Mouse (Mus musculus): Measurements from ENCODE around the gene Pkd1l2. TPM values are rescaled to one million over a fixed set of nuclear protein-coding genes. Genes with fewer than 3 reads are reported as not detected.
A peak's percentile ranks its signal among the peaks of the same experiment; 100 is the strongest.

The Pkd1l2 gene
- polyA plus RNA-seq (2015; fragmentation: Nextera tagmentation; extraction: Ambion mirVana) = 0.04 TPM in 1 of 2 replicates, not detected in the other

GRCm38 (mm10) chr8:117082399-117082872 lies at the start of gene Pkd1l2:
Gene Pkd1l2 (minus strand): TSS chr8:117082449.
- Histone ChIP-seq H3K27ac (no peak within 1 kb of the TSS), H3K36me3 (ENCODE audit: poor library complexity, severe bottlenecking) (no peaks in the 10 kb centered on the region), H3K4me2 (no peak within 1 kb of the TSS), H3K4me3 (no peak within 1 kb of the TSS), H3K27me3 (no peaks in the 10 kb centered on the region), H3K4me1 (no peaks in the 10 kb centered on the region), H3K9ac (no peak within 1 kb of the TSS), H3K9me3 (replicated peaks) (no peaks in the 10 kb centered on the region)
- 89% methylated on average over 8 of the region's 8 CpGs for WGBS
- no peak for ATAC-seq

DNA sequence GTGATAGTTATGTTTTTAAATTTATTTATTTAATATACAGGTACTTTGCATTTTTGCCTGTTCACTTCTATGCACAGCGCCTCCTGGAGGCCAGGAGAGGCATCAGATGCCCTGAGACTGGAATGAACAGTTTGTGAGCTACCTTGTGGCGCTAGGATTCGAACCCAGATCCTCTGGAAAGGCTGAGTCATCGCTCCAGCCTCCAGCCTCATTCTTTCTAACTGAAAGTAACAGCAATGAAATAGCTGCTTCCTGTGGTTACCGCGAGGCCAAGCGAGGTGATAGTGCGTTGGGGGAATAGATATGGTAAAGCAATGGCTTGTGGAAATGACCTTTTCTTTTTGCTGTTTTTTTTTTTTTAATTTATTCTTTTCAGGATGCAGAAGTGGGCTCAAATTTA lies 44.8 kb upstream of the Pkd1l2 start:
- H3K4me2 ChIP-seq = no peak overlapping the region
- H3K27me3 ChIP-seq = no peaks in the 10 kb centered on the region
- 90% methylated on average over 8 of the region's 8 CpGs for WGBS
- H3K9me3 ChIP-seq (replicated peaks) = no peaks in the 10 kb centered on the region
- no peak overlapping the region for H3K9ac ChIP-seq
- no peaks in the 10 kb centered on the region for H3K4me1 ChIP-seq
- no peak overlapping the region for H3K27ac ChIP-seq
- no peak for ATAC-seq
- H3K4me3 ChIP-seq = no peak overlapping the region
- no peaks in the 10 kb centered on the region for H3K36me3 ChIP-seq (ENCODE audit: poor library complexity, severe bottlenecking)

- H3K27me3 ChIP-seq = no peaks in the 10 kb centered on the region
- no peak overlapping the region for H3K4me2 ChIP-seq
- no peaks in the 10 kb centered on the region for H3K9me3 ChIP-seq (replicated peaks)
- no peaks in the 10 kb centered on the region for H3K4me1 ChIP-seq
- H3K36me3 ChIP-seq (ENCODE audit: poor library complexity, severe bottlenecking) = no peaks in the 10 kb centered on the region
- no peak overlapping the region for H3K27ac ChIP-seq
- no peak overlapping the region for H3K9ac ChIP-seq
- ATAC-seq = no peak
- WGBS = 92% methylated on average over 3 of the region's 3 CpGs
- H3K4me3 ChIP-seq = no peak overlapping the region
Measured at GRCm38 (mm10) chr8:117126411-117126810, 44.2 kb upstream of the Pkd1l2 start.

- H3K4me2 ChIP-seq = no peak overlapping the region
- H3K36me3 ChIP-seq (ENCODE audit: poor library complexity, severe bottlenecking) = no peaks in the 10 kb centered on the region
- no peak overlapping the region for H3K9ac ChIP-seq
- H3K27me3 ChIP-seq = no peaks in the 10 kb centered on the region
- H3K4me1 ChIP-seq = no peaks in the 10 kb centered on the region
- H3K9me3 ChIP-seq (replicated peaks) = no peaks in the 10 kb centered on the region
- 95% methylated on average over 3 of the region's 3 CpGs for WGBS
- H3K27ac ChIP-seq = no peak overlapping the region
- no peak overlapping the region for H3K4me3 ChIP-seq
- no peak for ATAC-seq
Measured at GRCm38 (mm10) chr8:117125854-117126253, 43.6 kb upstream of the Pkd1l2 start.

DNA sequence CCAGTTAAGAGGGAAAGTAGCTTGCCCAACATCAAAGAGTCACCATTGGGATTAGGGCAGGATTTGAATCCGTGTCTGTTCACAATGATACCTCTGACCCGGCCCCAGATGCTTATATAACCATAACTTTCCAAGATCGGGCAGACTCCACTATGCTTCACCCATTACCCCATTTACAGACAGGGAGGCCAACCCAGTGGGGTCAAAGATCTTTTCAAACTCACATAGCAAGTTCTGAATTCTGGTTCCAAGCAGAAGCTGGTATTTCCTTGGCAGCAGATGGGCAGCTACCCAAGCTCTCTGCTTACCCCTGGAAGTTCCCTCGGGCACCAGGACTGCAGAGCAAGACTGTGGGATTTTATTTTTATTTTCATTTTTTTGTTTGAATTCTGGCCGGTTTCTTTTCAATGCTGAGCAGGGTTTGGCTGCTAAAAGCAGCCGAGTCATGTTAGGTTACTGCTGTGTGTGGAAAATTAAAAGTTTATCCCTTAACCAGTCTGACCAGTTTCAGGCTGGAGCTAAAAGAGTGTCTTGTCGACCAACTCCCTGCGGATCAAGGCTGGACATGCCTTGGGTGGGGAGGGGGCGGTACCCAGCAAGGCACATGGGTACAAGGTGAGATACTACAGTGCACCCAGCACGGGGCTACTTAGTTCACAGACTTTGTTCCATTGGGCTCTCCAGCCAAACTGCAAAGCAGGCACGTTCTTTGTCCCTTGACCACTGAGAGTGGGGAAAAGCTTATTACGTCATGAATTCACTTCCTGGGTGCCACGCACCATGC lies 41.8 kb upstream of the Pkd1l2 start:
- Histone ChIP-seq H3K4me3 (no peak overlapping the region), H3K9ac (no peak overlapping the region), H3K27ac (no peak overlapping the region), H3K36me3 (ENCODE audit: poor library complexity, severe bottlenecking) (no peaks in the 10 kb centered on the region), H3K27me3 (no peaks in the 10 kb centered on the region), H3K4me2 (no peak overlapping the region), H3K9me3 (replicated peaks) (no peaks in the 10 kb centered on the region), H3K4me1 (no peaks in the 10 kb centered on the region)
- WGBS = 81% methylated on average over 13 of the region's 13 CpGs
- no peak for ATAC-seq

GRCm38 (mm10) chr8:117121277-117121676 lies 39.0 kb upstream of the Pkd1l2 start:
- no peaks in the 10 kb centered on the region for H3K9me3 ChIP-seq (replicated peaks)
- H3K36me3 ChIP-seq (ENCODE audit: poor library complexity, severe bottlenecking) = no peaks in the 10 kb centered on the region
- no peak overlapping the region for H3K27ac ChIP-seq
- H3K9ac ChIP-seq = no peak overlapping the region
- 0 out of 2 replicates have a peak, but pooled peaks cover 4% of the 10 kb centered on the region for H3K27me3 ChIP-seq
- WGBS = 73% methylated on average over 8 of the region's 8 CpGs
- no peak for ATAC-seq
- no peaks in the 10 kb centered on the region for H3K4me1 ChIP-seq
- H3K4me3 ChIP-seq = no peak overlapping the region
- no peak overlapping the region for H3K4me2 ChIP-seq

- Histone ChIP-seq H3K4me1 (peaks cover 9% of the 10 kb centered on the region; the same call in 1 of the 2 replicates), H3K9ac (no peak overlapping the region), H3K4me2 (no peak overlapping the region), H3K27me3 (0 out of 2 replicates have a peak, but pooled peaks cover 4% of the 10 kb centered on the region), H3K9me3 (replicated peaks) (no peaks in the 10 kb centered on the region), H3K4me3 (no peak overlapping the region), H3K36me3 (ENCODE audit: poor library complexity, severe bottlenecking) (no peaks in the 10 kb centered on the region), H3K27ac (no peak overlapping the region)
- ATAC-seq = no peak
- 92% methylated on average over 9 of the region's 9 CpGs for WGBS
Measured at GRCm38 (mm10) chr8:117118409-117118808, 36.2 kb upstream of the Pkd1l2 start.

- no peaks in the 10 kb centered on the region for H3K36me3 ChIP-seq (ENCODE audit: poor library complexity, severe bottlenecking)
- ATAC-seq = no peak
- 0 out of 2 replicates have a peak, but pooled peaks cover 4% of the 10 kb centered on the region for H3K27me3 ChIP-seq
- 77% methylated on average over 7 of the region's 7 CpGs for WGBS
- H3K27ac ChIP-seq = no peak overlapping the region
- no peak overlapping the region for H3K4me2 ChIP-seq
- peaks cover 9% of the 10 kb centered on the region; the same call in 1 of the 2 replicates for H3K4me1 ChIP-seq
- no peaks in the 10 kb centered on the region for H3K9me3 ChIP-seq (replicated peaks)
- no peak overlapping the region for H3K4me3 ChIP-seq
- H3K9ac ChIP-seq = no peak overlapping the region
Measured at GRCm38 (mm10) chr8:117116534-117116933, 34.3 kb upstream of the Pkd1l2 start.

DNA sequence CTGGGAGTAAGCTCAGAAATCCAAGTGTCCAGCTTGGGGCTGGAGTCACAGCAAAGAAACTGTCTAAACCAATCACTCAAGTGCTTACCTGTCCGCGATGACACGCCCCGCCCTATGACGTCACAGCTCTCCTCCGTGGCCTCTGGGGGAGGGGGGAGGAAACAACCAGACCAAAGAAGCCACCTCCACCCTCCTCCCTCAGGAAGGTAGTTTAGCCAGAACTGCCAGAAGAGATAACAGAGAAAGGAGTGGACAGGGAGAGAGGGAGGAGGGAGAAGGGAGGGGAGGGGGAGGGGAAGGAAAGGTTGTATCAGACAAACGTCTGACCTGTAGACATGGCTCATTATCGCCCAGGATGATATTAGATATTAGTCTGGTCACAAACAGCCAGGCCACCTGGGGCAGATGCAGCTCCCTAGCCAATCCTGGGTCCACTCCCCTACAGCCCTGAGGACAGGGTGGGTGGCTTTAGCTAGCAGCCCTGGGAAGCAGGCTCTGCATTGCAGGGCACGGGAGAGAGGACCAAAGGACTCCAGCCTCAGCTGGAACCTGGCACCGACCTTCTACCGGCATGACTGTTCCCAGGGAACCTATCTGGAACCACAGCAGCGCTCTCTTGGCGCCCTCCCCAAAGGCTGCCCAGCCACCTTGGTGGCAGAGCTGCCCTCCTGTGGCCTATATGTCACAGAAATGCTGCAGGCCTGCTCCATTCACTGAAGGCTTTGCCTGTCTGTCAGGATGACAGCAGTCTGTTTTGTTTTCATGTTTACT lies 33.6 kb upstream of the Pkd1l2 start:
- peak overlapping the region; percentile 44 for H3K4me2 ChIP-seq
- no peak for ATAC-seq
- no peaks in the 10 kb centered on the region for H3K9me3 ChIP-seq (replicated peaks)
- 0 out of 2 replicates have a peak, but pooled peaks cover 4% of the 10 kb centered on the region for H3K27me3 ChIP-seq
- H3K9ac ChIP-seq = no peak overlapping the region
- no peak overlapping the region for H3K27ac ChIP-seq
- 0 out of 2 replicates have a peak overlapping the region, but pooled peaks have one; percentile 9 for H3K4me3 ChIP-seq
- 10% methylated on average over 13 of the region's 13 CpGs for WGBS
- no peaks in the 10 kb centered on the region for H3K36me3 ChIP-seq (ENCODE audit: poor library complexity, severe bottlenecking)
- peaks cover 9% of the 10 kb centered on the region; the same call in 1 of the 2 replicates for H3K4me1 ChIP-seq

DNA sequence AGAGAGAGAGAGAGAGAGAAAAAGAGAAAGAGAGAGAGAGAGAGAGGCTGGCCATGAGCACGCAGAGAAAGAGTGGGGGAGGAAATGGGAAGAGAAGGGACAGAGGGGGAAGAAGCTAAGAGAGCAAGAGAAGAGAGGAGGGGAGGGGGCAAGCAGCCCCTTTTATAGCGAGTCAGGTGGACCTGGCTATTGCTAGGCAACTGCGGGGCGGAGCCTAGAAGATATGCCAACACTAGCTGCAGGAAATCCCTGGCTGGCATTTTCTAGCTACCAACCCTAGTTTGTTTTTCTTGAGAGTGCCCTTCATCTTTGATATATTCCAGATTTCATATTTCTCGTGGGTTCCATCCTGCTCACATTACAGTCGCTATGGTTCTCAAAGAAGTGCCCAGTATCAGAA lies 32.8 kb upstream of the Pkd1l2 start:
- no peaks in the 10 kb centered on the region for H3K36me3 ChIP-seq (ENCODE audit: poor library complexity, severe bottlenecking)
- no peak overlapping the region for H3K4me3 ChIP-seq
- H3K4me1 ChIP-seq = peaks cover 9% of the 10 kb centered on the region; the same call in 1 of the 2 replicates
- H3K27ac ChIP-seq = no peak overlapping the region
- 32% methylated on average over 6 of the region's 6 CpGs for WGBS
- 0 out of 2 replicates have a peak, but pooled peaks cover 4% of the 10 kb centered on the region for H3K27me3 ChIP-seq
- H3K4me2 ChIP-seq = peak overlapping the region; percentile 44; the same call in 1 of the 2 replicates
- ATAC-seq = no peak
- no peak overlapping the region for H3K9ac ChIP-seq
- H3K9me3 ChIP-seq (replicated peaks) = no peaks in the 10 kb centered on the region

GRCm38 (mm10) chr8:117112261-117112660 lies 30.0 kb upstream of the Pkd1l2 start:
- Histone ChIP-seq H3K27ac (no peak overlapping the region), H3K36me3 (ENCODE audit: poor library complexity, severe bottlenecking) (no peaks in the 10 kb centered on the region), H3K27me3 (no peaks in the 10 kb centered on the region), H3K4me3 (no peak overlapping the region), H3K4me1 (peaks cover 9% of the 10 kb centered on the region; the same call in 1 of the 2 replicates), H3K4me2 (no peak overlapping the region), H3K9me3 (replicated peaks) (no peaks in the 10 kb centered on the region), H3K9ac (no peak overlapping the region)
- 63% methylated on average over 8 of the region's 8 CpGs for WGBS
- no peak for ATAC-seq

GRCm38 (mm10) chr8:117111641-117112040 lies 29.4 kb upstream of the Pkd1l2 start:
- 91% methylated on average over 3 of the region's 3 CpGs for WGBS
- no peak overlapping the region for H3K9ac ChIP-seq
- H3K4me2 ChIP-seq = no peak overlapping the region
- H3K27me3 ChIP-seq = no peaks in the 10 kb centered on the region
- no peaks in the 10 kb centered on the region for H3K9me3 ChIP-seq (replicated peaks)
- no peak overlapping the region for H3K4me3 ChIP-seq
- H3K4me1 ChIP-seq = peaks cover 9% of the 10 kb centered on the region; the same call in 1 of the 2 replicates
- H3K27ac ChIP-seq = no peak overlapping the region
- ATAC-seq = no peak
- H3K36me3 ChIP-seq (ENCODE audit: poor library complexity, severe bottlenecking) = no peaks in the 10 kb centered on the region
